Mouse (Mus musculus) midbrain, embryonic 15.5 days (tissue): ENCODE measurements at regions not wholly inside any gene's neighbourhood (a gene's known extent, or its start where the extent isn't known, plus 50 kb on each side); places are given as distances from the start of the nearest gene placed in this dataset.

ENCODE experiments used
- ATAC-seq: fragments of 200-750 bp; cut with Nextera tagmentation; replicated peaks from 2 replicates; pipeline ENCODE4 v1.8.0; 2017; ENCODE audit warnings: moderate TSS enrichment
- H3K27ac ChIP-seq: fragments of 300-500 bp; sonication (generic); 2 replicates; pipeline ENCODE4 v1.5.1; 2015; ENCODE audit warnings: mild to moderate bottlenecking, inconsistent platforms
- H3K27me3 ChIP-seq: fragments of 300-500 bp; sonication (generic); replicated peaks from 2 replicates; pipeline ENCODE4 v1.6.1; 2015; ENCODE audit warnings: inconsistent platforms
- H3K36me3 ChIP-seq: fragments of 300-500 bp; sonication (generic); replicated peaks from 2 replicates; pipeline ENCODE4 v1.6.1; 2015; ENCODE audit warnings: inconsistent platforms
- H3K4me1 ChIP-seq: fragments of 300-500 bp; sonication (generic); 2 replicates; pipeline ENCODE4 v1.6.1; 2015; ENCODE audit warnings: inconsistent platforms
- H3K4me2 ChIP-seq: fragments of 300-500 bp; sonication (generic); 2 replicates; pipeline ENCODE4 v1.6.1; 2015; ENCODE audit warnings: inconsistent platforms, mild to moderate bottlenecking, moderate library complexity
- H3K4me3 ChIP-seq: fragments of 300-500 bp; sonication (generic); 2 replicates; pipeline ENCODE4 v1.5.1; 2015; ENCODE audit warnings: mild to moderate bottlenecking, inconsistent platforms
- H3K9ac ChIP-seq: fragments of 300-500 bp; sonication (generic); 2 replicates; pipeline ENCODE4 v1.6.1; 2015; ENCODE audit warnings: mild to moderate bottlenecking, inconsistent platforms
- H3K9me3 ChIP-seq: fragments of 300-500 bp; sonication (generic); 2 replicates; pipeline ENCODE4 v1.6.1; 2016; ENCODE audit warnings: inconsistent platforms
- WGBS: fragments of 180-500 bp; shearing (Covaris S2); methylation state at CpG from one replicate; pipeline ENCODE4 v1.1.7; 2015; ENCODE audit warnings: mixed read lengths; 5-methylcytosine and 5-hydroxymethylcytosine counted together

DNA sequence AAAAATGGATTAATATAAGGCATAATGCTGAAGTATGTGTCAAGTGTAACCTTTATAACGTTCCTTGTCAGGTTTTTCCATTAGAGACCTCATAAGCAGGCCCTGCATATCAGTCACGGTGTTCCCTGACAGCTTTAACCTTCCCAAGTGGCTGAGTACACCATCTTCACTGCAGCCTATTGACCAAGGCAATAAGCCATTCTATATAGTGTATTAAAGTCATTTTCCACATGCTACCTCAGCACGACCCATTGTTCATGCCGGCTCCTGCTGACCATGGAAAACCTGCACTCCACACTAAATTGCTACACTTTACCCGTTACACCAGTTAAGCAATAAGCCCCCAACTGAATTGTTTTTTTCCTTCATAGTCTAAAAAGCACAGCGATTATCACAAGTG, 883.0 kb upstream of the Arrdc3 start:
- ATAC-seq, result 0 out of 2 replicates have a peak, but pooled peaks have one; percentile 50
- no peaks in the 10 kb centered on the region for H3K4me1 ChIP-seq
- no peak overlapping the region for H3K4me2 ChIP-seq
- no peaks in the 10 kb centered on the region for H3K9me3 ChIP-seq
- WGBS, result 33% methylated on average over 6 of the region's 6 CpGs
- H3K27me3 ChIP-seq, result no peaks in the 10 kb centered on the region
- no peak overlapping the region for H3K4me3 ChIP-seq
- H3K36me3 ChIP-seq, result no peaks in the 10 kb centered on the region
- no peak overlapping the region for H3K27ac ChIP-seq
- H3K9ac ChIP-seq, result no peak overlapping the region

DNA sequence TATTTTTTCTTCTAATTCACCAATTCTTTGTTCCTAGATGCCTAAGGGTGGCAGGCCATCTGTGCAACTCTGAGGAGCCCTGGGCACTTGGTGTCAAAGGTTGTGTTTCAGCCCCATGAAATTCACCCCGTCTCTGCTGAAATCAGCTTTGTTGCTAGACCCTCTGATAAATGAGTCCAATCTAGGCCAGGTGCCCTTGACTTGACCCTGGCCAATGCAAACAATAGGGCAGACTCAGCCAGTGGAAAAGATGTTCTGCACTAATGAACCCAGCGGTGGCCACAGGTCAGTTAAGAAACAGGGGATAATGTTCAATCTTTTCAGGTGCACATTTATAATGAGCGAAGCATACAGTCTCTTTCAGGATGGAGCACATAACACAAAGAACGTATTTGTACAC, 882.5 kb upstream of the Arrdc3 start:
- Histone ChIP-seq H3K9ac (no peak overlapping the region), H3K36me3 (no peaks in the 10 kb centered on the region), H3K27ac (no peak overlapping the region), H3K4me1 (no peaks in the 10 kb centered on the region), H3K4me2 (no peak overlapping the region), H3K9me3 (no peaks in the 10 kb centered on the region), H3K27me3 (no peaks in the 10 kb centered on the region), H3K4me3 (no peak overlapping the region)
- 0 out of 2 replicates have a peak, but pooled peaks have one; percentile 45 for ATAC-seq
- WGBS, result 18% methylated on average over 4 of the region's 4 CpGs
